ENCODE assay signal across 9 mouse cellular contexts in the genomic region with DNA sequence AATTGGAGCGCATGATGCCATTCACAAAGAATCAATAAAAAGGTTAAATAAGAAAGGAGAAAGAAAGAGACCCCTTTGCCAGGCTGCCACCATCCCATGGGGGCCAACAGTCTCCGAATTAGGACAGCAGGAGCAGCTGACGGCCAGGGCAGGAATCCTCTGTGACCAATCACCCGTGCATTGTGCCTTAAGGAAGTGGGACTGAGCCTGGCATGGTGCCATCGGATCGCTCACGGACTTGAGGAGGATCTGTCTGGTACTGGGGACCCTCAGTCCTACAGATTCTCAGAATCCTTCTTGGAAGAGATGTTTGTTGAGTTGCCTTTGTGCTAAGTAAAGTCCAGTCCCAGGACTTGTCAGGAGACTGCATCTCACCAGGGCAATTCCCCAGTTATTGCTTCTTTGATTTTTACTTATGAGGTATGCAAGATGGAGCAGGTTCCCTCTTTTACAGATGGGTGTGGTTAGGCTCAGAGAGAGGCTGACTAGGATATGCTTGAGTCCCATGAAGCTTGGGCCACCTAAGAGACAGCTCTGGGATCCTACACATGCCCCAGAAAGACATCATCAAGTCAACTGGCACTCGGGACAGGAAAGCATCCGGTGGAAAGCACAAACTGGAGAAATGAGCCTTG. TPM values are rescaled to one million over a fixed set of nuclear protein-coding genes. Genes with fewer than 3 reads are reported as not detected.
A peak's percentile ranks its signal among the peaks of the same experiment; 100 is the strongest.
DNase-seq lines count a peak whose midpoint lies in the region; ATAC-seq lines count a peak whose summit lies in the region.
"Had no signal": no experiment of that assay in that cellular context is flagged by ENCODE, and none has a peak within 500 bp of the region (broad histone marks: within the 10 kb centered on the region; RNA-seq: fewer than 3 reads in every experiment).

No protein-coding gene starts in this region.

- no peak overlapping the region for H3K4me2 ChIP-seq in heart, embryonic 11.5 days
- no peak overlapping the region for H3K4me2 ChIP-seq in lung, embryonic 16.5 days (ENCODE audit: low read depth, low read length)

- H3K4me1 ChIP-seq in heart, embryonic 11.5 days (ENCODE audit: control insufficient read depth, insufficient read depth, low read length): peaks cover 13% of the 10 kb centered on the region
- H3K4me1 ChIP-seq in lung, embryonic 16.5 days (replicated peaks; ENCODE audit: control insufficient read depth, insufficient read depth, low read length): peaks cover 17% of the 10 kb centered on the region
- H3K4me1 ChIP-seq in megakaryocyte, embryonic 14.5 days: peaks cover 96% of the 10 kb centered on the region

- ATAC-seq in heart, embryonic 11.5 days (replicated peaks; ENCODE audit: insufficient number of reproducible peaks, low FRiP score, low TSS enrichment): no peak
- ATAC-seq in lung, embryonic 16.5 days (ENCODE audit: low read depth): no peak
- 0 out of 2 replicates have a peak, but pooled peaks have one; percentile 5 for ATAC-seq in granulocyte monocyte progenitor cell, adult 5-6 weeks (replicated peaks; ENCODE audit: poor library complexity, severe bottlenecking)
- ATAC-seq in megakaryocyte progenitor cell, adult 5-6 weeks (replicated peaks; ENCODE audit: poor library complexity): no peak

- WGBS in heart, embryonic 11.5 days (ENCODE audit: insufficient replicate concordance): 77% methylated on average over 9 of the region's 9 CpGs
- 62% methylated on average over 9 of the region's 9 CpGs for WGBS in lung, embryonic 16.5 days

- no peak overlapping the region for H3K27ac ChIP-seq in heart, embryonic 11.5 days (ENCODE audit: low read depth, low read length)
- peak overlapping the region; percentile 78 for H3K27ac ChIP-seq in lung, embryonic 16.5 days (ENCODE audit: low read length)

- H3K36me3 ChIP-seq in heart, embryonic 11.5 days (ENCODE audit: control insufficient read depth, insufficient read depth, low read length): no peaks in the 10 kb centered on the region
- H3K36me3 ChIP-seq in lung, embryonic 16.5 days (ENCODE audit: control insufficient read depth, insufficient read depth, low read length): no peaks in the 10 kb centered on the region
- peaks cover 28% of the 10 kb centered on the region for H3K36me3 ChIP-seq in megakaryocyte, embryonic 14.5 days (replicated peaks; ENCODE audit: low read length)

- no peak overlapping the region for H3K4me3 ChIP-seq in heart, embryonic 11.5 days (ENCODE audit: low read depth, low read length)
- no peak overlapping the region for H3K4me3 ChIP-seq in lung, embryonic 16.5 days (ENCODE audit: low read length)
- peak overlapping the region; percentile 83 for H3K4me3 ChIP-seq in megakaryocyte, embryonic 14.5 days (replicated peaks)

- no peaks in the 10 kb centered on the region for H3K9me3 ChIP-seq in heart, embryonic 11.5 days (replicated peaks; ENCODE audit: control insufficient read depth, low read length)
- H3K9me3 ChIP-seq in lung, embryonic 16.5 days (ENCODE audit: control insufficient read depth, low read length): no peaks in the 10 kb centered on the region
- H3K9me3 ChIP-seq in megakaryocyte, embryonic 14.5 days: no peaks in the 10 kb centered on the region

- H3K27me3 ChIP-seq in heart, embryonic 11.5 days (ENCODE audit: control insufficient read depth, insufficient read depth, low read length): peaks cover 5% of the 10 kb centered on the region; the same call in 1 of the 2 replicates
- H3K27me3 ChIP-seq in lung, embryonic 16.5 days (ENCODE audit: control insufficient read depth, insufficient read depth, low read depth, low read length): no peaks in the 10 kb centered on the region
- H3K27me3 ChIP-seq in megakaryocyte, embryonic 14.5 days (replicated peaks): no peaks in the 10 kb centered on the region

- intact Hi-C loops in heart, postnatal 36 days (cut with DNase I): no loop called here

- peak; percentile 35 to 53 for DNase-seq in heart, postnatal 36 days
- DNase-seq in lung, postnatal 25 days (ENCODE audit: low spot score): no peak
- no peak for DNase-seq in layer of hippocampus, adult 9-10 months (ENCODE audit: low spot score)
- DNase-seq: right cerebral cortex, postnatal 25 days had no signal

- H3K9ac ChIP-seq in heart, embryonic 11.5 days (ENCODE audit: low read depth, low read length): no peak overlapping the region
- H3K9ac ChIP-seq in lung, embryonic 16.5 days (ENCODE audit: low read length): no peak overlapping the region

RNA-seq across cellular contexts. Expression of gene Tbc1d22a, which starts 12.4 kb away (rescaled TPM):
- total RNA-seq in heart, postnatal 36 days (2021): 10 to 100 TPM; 21.7 to 28.6 TPM
- polyA plus RNA-seq in heart, embryonic 11.5 days (2014; fragmentation: Nextera tagmentation; extraction: Ambion mirVana): 6.0 and 7.3 TPM in 2 replicates
- 13.6 and 14.3 TPM in 2 replicates for polyA plus RNA-seq in lung, embryonic 16.5 days (2015; fragmentation: Nextera tagmentation; extraction: Ambion mirVana)
- 18.6 and 18.8 TPM in 2 replicates for total RNA-seq in granulocyte monocyte progenitor cell, adult 5-6 weeks (2014; fragmentation: Nextera tagmentation)
- 26.5 and 46.7 TPM in 2 replicates for total RNA-seq in granulocyte monocyte progenitor cell, adult 5-6 weeks (2017)
- polyA plus RNA-seq in megakaryocyte, embryonic 14.5 days (2012; ENCODE audit: insufficient read depth, low replicate concordance): 14.3 and 16.7 TPM in 2 replicates
- total RNA-seq in megakaryocyte progenitor cell, adult 5-6 weeks (2015): 12.2 and 12.6 TPM in 2 replicates
- total RNA-seq in megakaryocyte progenitor cell, adult 5-6 weeks (2017): 17.3 and 19.8 TPM in 2 replicates

RNA-seq across cellular contexts. Expression of gene Cerk, which starts 15.9 kb away (rescaled TPM):
- total RNA-seq in heart, postnatal 36 days (2021): 10 to 100 TPM; 28.0 to 28.1 TPM
- 10.1 and 10.6 TPM in 2 replicates for polyA plus RNA-seq in heart, embryonic 11.5 days (2014; fragmentation: Nextera tagmentation; extraction: Ambion mirVana)
- 25.2 and 26.4 TPM in 2 replicates for polyA plus RNA-seq in lung, embryonic 16.5 days (2015; fragmentation: Nextera tagmentation; extraction: Ambion mirVana)
- 26.3 and 29.8 TPM in 2 replicates for total RNA-seq in granulocyte monocyte progenitor cell, adult 5-6 weeks (2014; fragmentation: Nextera tagmentation)
- 41.4 and 47.9 TPM in 2 replicates for total RNA-seq in granulocyte monocyte progenitor cell, adult 5-6 weeks (2017)
- polyA plus RNA-seq in megakaryocyte, embryonic 14.5 days (2012; ENCODE audit: insufficient read depth, low replicate concordance): 52.5 and 70.1 TPM in 2 replicates
- 25.0 and 26.5 TPM in 2 replicates for total RNA-seq in megakaryocyte progenitor cell, adult 5-6 weeks (2015)
- 37.6 and 45.7 TPM in 2 replicates for total RNA-seq in megakaryocyte progenitor cell, adult 5-6 weeks (2017)

Comparison
In these comparisons a context has a peak if more than half of its experiments do, and no peak if none do; other contexts are left out.
1. DNase-seq: peak in heart, postnatal 36 days (2 of 2); none in lung, postnatal 25 days (single experiment) and layer of hippocampus, adult 9-10 months (single experiment).